Mouse (Mus musculus): ENCODE data around the gene Lrrc4b. TPM values are rescaled to one million over a fixed set of nuclear protein-coding genes. Genes with fewer than 3 reads are reported as not detected.

Gene Lrrc4b
- polyA plus RNA-seq, 1 experiment from 2014 or later, result 0.36 TPM

GRCm38 (mm10) chr7:44467811-44468411 lies 39.1 kb downstream of the Lrrc4b start, which contains the start of gene Josd2:
Gene Josd2, plus strand, starts transcription at chr7:44467980.
- Histone ChIP-seq H3K4me3 (ENCODE audit: low read depth, low read length) (peak within 1 kb of the TSS; percentile 68), H3K9ac (ENCODE audit: low read length) (peak within 1 kb of the TSS; percentile 78), H3K9me3 (ENCODE audit: control insufficient read depth, low read length) (no peaks in the 10 kb centered on the region), H3K27ac (replicated peaks) (0 out of 2 replicates have a peak within 1 kb of the TSS, but pooled peaks have one; percentile 30), H3K4me1 (replicated peaks; ENCODE audit: control insufficient read depth, insufficient read depth) (no peaks in the 10 kb centered on the region), H3K27me3 (ENCODE audit: control insufficient read depth, insufficient read depth, low read length) (no peaks in the 10 kb centered on the region), H3K4me2 (replicated peaks; ENCODE audit: low read depth) (peak within 1 kb of the TSS; percentile 76), H3K36me3 (ENCODE audit: control insufficient read depth, insufficient read depth, low read length) (no peaks in the 10 kb centered on the region)
- under 1% methylated on average over 42 of the region's 42 CpGs for WGBS
- ATAC-seq (ENCODE audit: low FRiP score, low TSS enrichment) (peak; percentile 99), DNase-seq (ENCODE audit: low spot score) (peak; percentile 95)
- TF ChIP-seq EP300 (optimal IDR thresholded peaks at IDR 0.05) (peak; percentile 93), CTCF (IDR thresholded peaks at IDR 0.05; ENCODE audit: low read depth) (0 out of 2 replicates have a peak, but pooled peaks have one; percentile 2)

GRCm38 (mm10) chr7:44468644-44469285 lies 39.9 kb downstream of the Lrrc4b start:
- TF ChIP-seq EP300 (optimal IDR thresholded peaks at IDR 0.05), result no peak
- TF ChIP-seq CTCF (IDR thresholded peaks at IDR 0.05; ENCODE audit: low read depth), result no peak
- Histone ChIP-seq H3K4me1 (replicated peaks; ENCODE audit: control insufficient read depth, insufficient read depth) (no peaks in the 10 kb centered on the region), H3K36me3 (ENCODE audit: control insufficient read depth, insufficient read depth, low read length) (no peaks in the 10 kb centered on the region), H3K27ac (replicated peaks) (no peak overlapping the region), H3K4me2 (replicated peaks; ENCODE audit: low read depth) (peak overlapping the region; percentile 76), H3K4me3 (ENCODE audit: low read depth, low read length) (peak overlapping the region; percentile 68), H3K27me3 (ENCODE audit: control insufficient read depth, insufficient read depth, low read length) (no peaks in the 10 kb centered on the region), H3K9ac (ENCODE audit: low read length) (peak overlapping the region; percentile 78), H3K9me3 (ENCODE audit: control insufficient read depth, low read length) (no peaks in the 10 kb centered on the region)
- ATAC-seq (ENCODE audit: low FRiP score, low TSS enrichment) (no peak), DNase-seq (ENCODE audit: low spot score) (no peak)
- WGBS, result 63% methylated on average over 15 of the region's 15 CpGs

GRCm38 (mm10) chr7:44469677-44470675 lies 41.2 kb downstream of the Lrrc4b start:
- DNase-seq (ENCODE audit: low spot score) (no peak), ATAC-seq (ENCODE audit: low FRiP score, low TSS enrichment) (no peak)
- Histone ChIP-seq H3K9ac (ENCODE audit: low read length) (no peak overlapping the region), H3K9me3 (ENCODE audit: control insufficient read depth, low read length) (no peaks in the 10 kb centered on the region), H3K27ac (replicated peaks) (no peak overlapping the region), H3K36me3 (ENCODE audit: control insufficient read depth, insufficient read depth, low read length) (no peaks in the 10 kb centered on the region), H3K27me3 (ENCODE audit: control insufficient read depth, insufficient read depth, low read length) (no peaks in the 10 kb centered on the region), H3K4me2 (replicated peaks; ENCODE audit: low read depth) (no peak overlapping the region), H3K4me1 (replicated peaks; ENCODE audit: control insufficient read depth, insufficient read depth) (no peaks in the 10 kb centered on the region), H3K4me3 (ENCODE audit: low read depth, low read length) (no peak overlapping the region)
- no peak for TF ChIP-seq EP300 (optimal IDR thresholded peaks at IDR 0.05)
- no peak for TF ChIP-seq CTCF (IDR thresholded peaks at IDR 0.05; ENCODE audit: low read depth)
- 84% methylated on average over 16 of the region's 16 CpGs for WGBS

- no peaks in the 10 kb centered on the region for H3K9me3 ChIP-seq (ENCODE audit: control insufficient read depth, low read length)
- H3K4me3 ChIP-seq (ENCODE audit: low read depth, low read length), result no peak overlapping the region
- ATAC-seq (ENCODE audit: low FRiP score, low TSS enrichment), result no peak
- H3K27me3 ChIP-seq (ENCODE audit: control insufficient read depth, insufficient read depth, low read length), result no peaks in the 10 kb centered on the region
- no peak overlapping the region for H3K27ac ChIP-seq (replicated peaks)
- TF ChIP-seq CTCF (IDR thresholded peaks at IDR 0.05; ENCODE audit: low read depth), result no peak
- TF ChIP-seq EP300 (optimal IDR thresholded peaks at IDR 0.05), result no peak
- H3K4me2 ChIP-seq (replicated peaks; ENCODE audit: low read depth), result no peak overlapping the region
- no peaks in the 10 kb centered on the region for H3K36me3 ChIP-seq (ENCODE audit: control insufficient read depth, insufficient read depth, low read length)
- no peak for DNase-seq (ENCODE audit: low spot score)
- no peaks in the 10 kb centered on the region for H3K4me1 ChIP-seq (replicated peaks; ENCODE audit: control insufficient read depth, insufficient read depth)
- no peak overlapping the region for H3K9ac ChIP-seq (ENCODE audit: low read length)
- 83% methylated on average over 16 of the region's 16 CpGs for WGBS
Measured at GRCm38 (mm10) chr7:44470696-44471612, 42.1 kb downstream of the Lrrc4b start.
